Mouse (Mus musculus) cerebellum, adult 8-10 months (tissue): ENCODE measurements around the gene Ctnnb1.

Source experiments
- DNase-seq: peaks from one replicate; pipeline ENCODE4 v3.0.0; 2022

Gene Ctnnb1

DNA sequence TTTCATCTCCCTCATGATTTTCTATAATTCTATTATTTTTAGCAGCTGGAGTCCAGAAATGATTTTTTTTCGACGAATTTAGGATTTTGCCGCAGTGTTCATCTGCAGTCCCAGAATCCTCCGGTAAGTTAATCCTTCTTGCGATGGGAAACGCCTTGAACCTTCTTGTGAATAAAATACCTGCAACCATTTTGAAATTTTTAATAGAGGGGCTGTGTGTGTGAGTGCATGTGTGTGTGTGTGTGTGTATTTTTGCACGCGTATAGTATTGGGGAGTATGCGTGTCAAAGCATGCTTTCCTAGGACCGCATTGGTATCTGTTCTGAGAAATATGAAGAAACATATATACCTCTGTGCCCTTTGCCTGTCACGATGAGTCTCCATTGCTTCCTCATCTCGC, 1.0 kb downstream of the Ctnnb1 start:
- no peak for DNase-seq

DNA sequence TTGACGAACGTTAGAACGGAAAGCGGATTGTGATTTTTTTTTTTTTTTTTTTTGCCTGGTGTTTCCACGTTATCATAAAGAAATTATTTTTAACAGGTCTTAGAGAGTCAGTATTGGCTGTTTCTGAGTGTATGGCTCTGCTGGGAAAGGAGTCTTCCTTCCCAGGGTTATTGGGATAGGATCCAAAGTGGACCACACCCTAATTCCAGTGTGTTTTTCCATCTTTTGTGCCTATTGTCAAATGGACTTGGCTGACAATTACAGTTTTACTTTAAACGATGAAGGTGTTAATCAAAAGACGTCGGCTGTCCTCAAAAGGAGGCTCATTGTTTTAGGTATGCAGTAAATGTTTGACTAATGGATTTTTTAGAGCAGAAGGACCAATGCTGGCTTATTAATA, 1.8 kb downstream of the Ctnnb1 start:
- DNase-seq, result no peak

GRCm38 (mm10) chr9:120932371-120932770, 3.4 kb downstream of the Ctnnb1 start:
- DNase-seq, result peak; percentile 27

DNA sequence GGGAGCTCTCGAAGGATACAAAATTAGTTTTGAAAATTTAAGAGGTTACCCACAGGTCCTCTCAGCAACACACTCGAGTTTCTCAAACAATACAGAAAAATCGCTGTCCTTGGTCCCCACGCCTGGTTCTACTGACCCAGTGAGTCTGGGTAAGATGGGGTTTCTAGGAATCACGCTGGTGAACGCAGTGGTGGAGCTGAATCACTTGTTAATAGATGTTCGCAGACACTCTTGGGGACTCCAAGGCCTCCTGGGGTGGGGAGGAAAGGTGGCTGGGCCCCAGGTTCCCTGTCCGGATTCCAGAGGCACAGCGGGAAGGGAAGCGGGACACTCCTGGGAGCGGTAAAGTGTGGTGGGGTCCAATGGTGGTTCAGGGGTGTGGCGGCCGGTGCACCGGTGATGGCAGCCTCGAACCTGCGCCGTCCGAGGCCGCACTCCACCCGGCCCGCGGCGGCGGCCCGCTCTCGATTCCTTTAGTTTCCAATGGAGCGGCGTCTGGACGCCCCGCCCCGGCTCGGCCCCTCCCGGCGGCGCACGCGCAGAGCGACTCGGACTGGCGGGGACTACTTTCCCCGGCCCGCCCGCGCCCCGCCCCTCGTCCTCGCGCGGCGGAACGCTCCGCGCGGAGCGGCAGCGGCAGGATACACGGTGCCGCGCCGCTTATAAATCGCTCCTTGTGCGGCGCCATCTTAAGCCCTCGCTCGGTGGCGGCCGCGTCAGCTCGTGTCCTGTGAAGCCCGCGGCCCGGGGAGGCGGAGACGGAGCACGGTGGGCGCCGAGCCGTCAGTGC, 4.0 kb downstream of the Ctnnb1 start:
- DNase-seq, result peak; percentile 98

GRCm38 (mm10) chr9:120933587-120933885, 4.5 kb downstream of the Ctnnb1 start:
- no peak for DNase-seq

- peak; percentile 43 for DNase-seq
Observed at GRCm38 (mm10) chr9:120933886-120934758, 5.1 kb downstream of the Ctnnb1 start.

- DNase-seq, result no peak
Observed at GRCm38 (mm10) chr9:120934821-120935633, 6.0 kb downstream of the Ctnnb1 start.

DNA sequence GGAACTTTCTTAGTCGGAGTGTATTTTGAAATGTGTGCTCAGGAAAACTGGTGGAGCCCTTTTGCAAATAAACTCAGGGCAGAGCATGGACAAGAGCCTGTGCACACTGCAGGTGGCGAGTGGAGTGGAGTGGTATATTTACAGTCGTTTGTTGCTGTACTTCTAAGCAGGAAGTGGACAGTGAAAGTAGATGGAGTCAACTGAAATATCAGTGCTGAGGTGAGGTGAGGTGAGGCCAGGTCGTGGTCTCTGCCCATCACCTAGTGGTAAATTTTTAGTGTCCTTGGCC, 6.6 kb downstream of the Ctnnb1 start:
- DNase-seq, result no peak

GRCm38 (mm10) chr9:120936351-120936750, 7.3 kb downstream of the Ctnnb1 start:
- peak; percentile 70 for DNase-seq

DNA sequence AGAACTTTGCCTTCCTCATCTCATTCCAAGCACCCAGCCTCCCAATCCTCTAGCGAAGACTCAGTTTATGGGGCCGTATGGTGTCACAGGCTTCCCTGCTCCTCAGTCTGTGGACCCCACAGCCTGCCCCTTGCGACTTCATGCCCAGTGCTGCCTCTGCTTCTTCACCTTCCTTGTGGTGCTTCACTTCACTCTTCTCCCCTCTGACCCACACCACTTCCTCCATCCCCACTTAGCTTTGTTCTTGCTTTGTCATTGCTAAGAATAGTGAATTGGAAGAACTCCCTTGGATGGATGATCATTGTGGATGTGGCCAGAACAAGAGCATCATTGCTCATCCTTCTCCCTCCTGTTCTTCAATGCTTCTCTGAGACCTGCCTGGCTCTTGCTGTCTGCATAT, 11.8 kb downstream of the Ctnnb1 start:
- DNase-seq, result no peak

- no peak for DNase-seq
Observed at GRCm38 (mm10) chr9:120943757-120944156, 14.7 kb downstream of the Ctnnb1 start.

DNA sequence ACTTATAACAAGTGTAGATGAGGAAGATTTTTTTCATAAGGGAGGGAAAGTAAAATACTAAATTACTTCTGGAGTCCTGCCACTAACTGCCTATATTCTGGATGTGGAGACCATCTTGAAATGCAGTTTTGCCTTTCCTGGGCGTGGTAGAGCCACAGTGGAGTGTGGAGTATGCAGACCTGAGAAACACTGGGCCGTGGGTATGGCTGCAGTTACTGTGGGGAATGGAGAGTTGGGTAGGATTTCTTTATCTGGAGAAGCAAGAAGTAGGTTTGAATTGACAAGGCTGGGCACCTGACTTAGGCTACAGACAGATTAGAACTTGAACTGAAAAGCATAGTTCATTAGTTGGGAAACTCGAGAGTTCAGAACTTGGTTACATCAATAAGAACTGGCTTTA, 15.2 kb downstream of the Ctnnb1 start:
- no peak for DNase-seq

DNA sequence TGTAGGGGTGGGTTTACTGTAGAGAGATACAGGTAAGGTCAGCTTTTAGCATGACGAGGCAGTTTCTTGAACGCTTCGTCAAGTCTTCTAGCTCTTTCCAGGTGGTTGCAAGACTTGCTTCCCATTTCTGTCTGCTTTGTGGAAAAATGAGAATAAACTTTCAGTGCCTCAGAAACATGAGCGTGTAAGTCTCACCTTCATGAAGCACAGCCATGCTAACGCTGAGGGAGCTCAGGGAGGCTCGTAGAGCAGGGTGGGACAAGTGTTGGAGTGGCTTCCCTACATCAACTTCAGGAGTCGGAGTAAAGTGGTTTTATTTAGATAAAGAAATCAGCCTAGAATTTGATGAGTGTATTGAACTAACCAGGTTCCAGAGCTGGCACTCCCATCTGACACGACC, 17.1 kb downstream of the Ctnnb1 start:
- DNase-seq, result no peak

DNA sequence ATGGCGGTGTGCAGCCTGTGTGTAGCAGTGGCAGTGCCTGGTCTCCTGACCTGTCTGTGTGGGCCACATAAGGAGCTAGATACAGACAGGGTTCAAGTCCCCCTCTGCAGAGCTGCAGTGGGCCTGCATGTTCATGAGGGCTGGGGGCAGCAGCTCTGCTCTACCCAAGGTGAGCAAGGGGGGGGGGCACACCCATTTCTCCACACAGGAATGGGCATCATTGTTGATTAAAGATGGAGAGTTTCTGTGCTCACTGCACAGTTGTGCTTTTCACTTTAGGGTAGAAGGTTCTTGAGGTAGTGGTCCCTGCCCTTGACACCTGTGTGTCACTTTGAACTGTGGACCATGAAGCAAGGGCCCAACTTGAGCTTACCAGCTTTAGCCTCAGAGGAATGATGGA, 19.8 kb downstream of the Ctnnb1 start:
- DNase-seq, result no peak

DNA sequence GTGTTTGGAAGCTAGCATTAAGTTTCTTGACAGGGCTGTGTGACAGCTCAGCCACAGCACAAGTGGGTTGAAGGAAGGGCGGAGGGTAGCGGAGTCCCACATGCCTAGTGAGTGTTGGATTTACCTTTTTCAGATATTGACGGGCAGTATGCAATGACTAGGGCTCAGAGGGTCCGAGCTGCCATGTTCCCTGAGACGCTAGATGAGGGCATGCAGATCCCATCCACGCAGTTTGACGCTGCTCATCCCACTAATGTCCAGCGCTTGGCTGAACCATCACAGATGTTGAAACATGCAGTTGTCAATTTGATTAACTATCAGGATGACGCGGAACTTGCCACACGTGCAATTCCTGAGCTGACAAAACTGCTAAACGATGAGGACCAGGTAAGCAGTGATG, 21.7 kb downstream of the Ctnnb1 start:
- DNase-seq, result no peak

DNA sequence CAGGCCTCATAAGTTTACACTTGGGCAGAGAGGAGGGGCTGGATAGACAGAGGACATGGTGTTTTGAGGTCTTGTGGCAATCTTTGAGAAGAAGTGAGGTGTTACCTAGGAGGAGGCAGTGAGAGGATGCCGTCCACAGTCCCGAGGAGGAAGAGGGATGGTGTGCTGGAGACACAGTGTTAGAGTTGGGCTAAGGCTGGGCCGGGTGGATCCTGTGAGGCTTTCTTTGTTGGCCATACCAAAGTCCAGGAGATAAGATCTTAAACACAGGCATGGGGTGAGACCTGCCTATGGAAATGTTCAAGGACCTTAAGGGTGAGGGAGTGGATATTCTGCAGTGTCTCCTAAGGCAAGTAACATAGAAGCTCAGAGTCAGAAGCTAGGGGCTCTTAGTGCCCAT, 22.9 kb downstream of the Ctnnb1 start:
- no peak for DNase-seq

GRCm38 (mm10) chr9:120958051-120958450, 29.0 kb downstream of the Ctnnb1 start:
- DNase-seq, result no peak

- DNase-seq, result no peak
Observed at GRCm38 (mm10) chr9:120958560-120958959, 29.5 kb downstream of the Ctnnb1 start.

DNA sequence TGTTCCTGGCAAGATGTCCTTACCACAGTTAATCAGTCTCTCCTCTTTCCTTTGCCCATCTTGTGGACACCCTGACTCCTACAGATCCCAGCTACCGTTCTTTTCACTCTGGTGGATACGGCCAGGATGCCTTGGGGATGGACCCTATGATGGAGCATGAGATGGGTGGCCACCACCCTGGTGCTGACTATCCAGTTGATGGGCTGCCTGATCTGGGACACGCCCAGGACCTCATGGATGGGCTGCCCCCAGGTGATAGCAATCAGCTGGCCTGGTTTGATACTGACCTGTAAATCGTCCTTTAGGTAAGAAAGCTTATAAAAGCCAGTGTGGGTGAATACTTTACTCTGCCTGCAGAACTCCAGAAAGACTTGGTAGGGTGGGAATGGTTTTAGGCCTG, 30.2 kb downstream of the Ctnnb1 start:
- no peak for DNase-seq

DNA sequence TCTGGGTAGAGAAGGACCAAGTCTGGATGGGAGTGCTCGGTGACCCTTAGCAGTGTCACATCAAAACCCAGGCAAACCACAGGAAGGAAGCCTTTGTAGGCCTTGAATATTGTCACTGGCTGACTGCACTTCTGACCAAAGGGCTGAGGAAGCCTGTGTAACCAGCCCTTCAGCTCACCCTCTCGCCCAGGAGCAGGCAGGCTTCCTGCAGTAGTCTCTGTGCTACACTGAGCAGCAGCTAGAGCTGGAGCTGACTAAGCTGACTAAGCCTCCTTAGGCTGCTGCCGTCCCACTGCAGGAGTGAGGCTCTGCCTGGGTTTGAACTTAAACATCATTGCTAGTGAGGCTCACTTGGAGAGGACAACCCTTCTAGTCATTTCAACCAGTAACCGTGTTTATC, 31.6 kb downstream of the Ctnnb1 start:
- DNase-seq, result no peak

DNA sequence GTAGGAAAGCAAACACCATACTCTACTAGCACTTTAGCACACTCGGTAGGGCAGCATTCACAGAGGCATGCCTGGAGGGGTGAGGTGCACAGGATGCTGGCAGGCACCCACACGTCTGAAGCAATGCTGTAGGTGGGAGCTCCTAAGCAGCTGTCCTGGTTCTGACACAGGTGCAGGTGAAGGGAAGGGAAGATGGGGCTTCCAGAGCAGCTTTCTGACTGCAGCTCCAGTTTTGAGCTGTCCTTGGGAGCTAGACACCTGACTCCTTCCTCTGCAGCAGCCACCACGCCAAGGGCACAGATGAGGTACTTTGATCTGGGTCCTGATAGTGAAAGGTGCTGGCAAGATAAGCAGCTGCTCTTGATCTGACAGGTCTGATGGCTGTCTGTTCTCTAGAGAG, 32.5 kb downstream of the Ctnnb1 start:
- no peak for DNase-seq

- DNase-seq, result no peak
Observed at GRCm38 (mm10) chr9:120961969-120962700, 33.1 kb downstream of the Ctnnb1 start.

DNA sequence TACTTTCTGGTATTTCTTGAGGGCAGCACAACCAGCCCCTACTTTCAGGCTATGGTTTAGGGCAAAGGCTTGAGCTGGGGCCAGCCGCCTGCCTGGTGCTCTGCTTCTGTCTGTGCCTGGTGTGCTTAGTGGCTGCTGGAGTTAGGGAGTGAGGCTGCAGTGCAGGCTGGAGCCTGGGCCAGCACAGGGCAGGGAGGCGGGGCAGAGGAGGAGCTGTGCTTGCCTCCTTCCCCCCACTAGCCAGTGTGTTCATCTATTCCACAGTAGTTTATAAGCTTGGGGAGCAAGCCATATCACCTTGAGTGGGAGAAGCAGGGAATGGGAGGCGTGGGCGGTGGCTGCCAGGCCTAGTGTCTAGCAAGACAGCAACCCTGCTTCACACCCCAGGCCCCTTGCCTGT, 34.1 kb downstream of the Ctnnb1 start:
- no peak for DNase-seq
